Mouse (Mus musculus): Measurements from ENCODE around the gene Palm.
A peak's percentile ranks its signal among the peaks of the same experiment; 100 is the strongest.
"Not testable (repeated sequence)": the region's sequence is repeated elsewhere in the genome, so short reads cannot be mapped to it uniquely, and the experiment has no call there.

The Palm gene

DNA sequence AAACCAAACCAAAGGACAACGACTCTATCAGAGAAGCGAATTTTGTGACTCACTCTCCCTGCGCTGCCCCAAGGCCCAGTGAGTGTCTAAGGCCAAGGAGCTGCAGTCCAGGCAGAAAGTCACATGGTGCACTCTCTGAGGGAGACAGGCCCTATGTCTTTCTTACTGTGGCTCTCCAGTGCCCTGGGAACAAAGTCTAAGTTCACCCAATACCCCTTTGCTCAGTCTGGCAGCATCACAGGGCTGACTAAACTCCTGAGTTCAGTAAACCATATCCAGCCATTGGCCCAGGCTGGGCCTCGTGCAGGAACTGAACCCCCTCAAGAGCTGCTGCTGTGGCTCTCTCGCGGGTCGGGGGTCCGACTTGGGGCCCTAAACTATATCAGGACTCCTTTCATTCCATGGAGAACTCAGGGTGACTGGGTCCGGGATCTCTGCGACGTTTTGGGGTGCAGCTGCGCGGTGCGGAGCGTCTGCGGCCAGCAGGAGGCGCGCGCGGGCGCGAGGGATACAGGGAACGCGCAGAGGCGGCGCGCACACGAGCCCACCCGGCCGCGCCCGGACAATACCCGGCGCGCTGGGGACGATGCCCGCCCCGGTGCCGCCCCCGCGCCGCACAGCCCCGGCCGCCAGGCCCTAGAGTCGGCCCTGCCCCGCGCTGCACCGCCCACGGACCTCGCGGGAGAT, at the start of gene Palm:
Palm (plus strand) TSS at position 522 of the 687 bp plus-strand sequence.
- peak; percentile 82 for DNase-seq

GRCm38 (mm10) chr10:79743650-79744365, 49.6 kb upstream of the Palm start:
- no peak for DNase-seq

DNA sequence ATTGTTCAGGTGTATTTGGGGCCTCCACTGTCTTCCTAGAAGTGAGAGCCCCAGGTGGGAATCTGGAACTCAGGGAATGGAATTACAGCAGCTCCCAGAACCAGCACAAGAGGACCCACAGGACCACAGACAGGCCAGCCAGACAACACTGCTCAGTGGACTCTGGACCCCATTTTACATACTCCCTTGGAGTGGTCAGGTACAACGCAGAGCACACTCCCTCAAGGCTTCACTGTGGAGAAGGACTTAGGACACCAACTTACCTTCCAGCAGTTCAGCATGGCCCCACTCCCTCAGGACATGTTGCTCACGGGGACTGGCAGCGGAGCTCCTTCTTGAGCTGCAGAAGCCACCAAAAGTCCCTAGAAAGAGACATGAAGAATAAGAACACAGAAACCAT, 48.0 kb upstream of the Palm start:
- DNase-seq: no peak

GRCm38 (mm10) chr10:79745898-79746773, 47.2 kb upstream of the Palm start, which contains the start of gene Polrmt:
Polrmt (minus strand) TSS chr10:79746581.
- DNase-seq: peak; percentile 98

- no peak for DNase-seq
Measured at GRCm38 (mm10) chr10:79746774-79747151, 46.6 kb upstream of the Palm start.

DNA sequence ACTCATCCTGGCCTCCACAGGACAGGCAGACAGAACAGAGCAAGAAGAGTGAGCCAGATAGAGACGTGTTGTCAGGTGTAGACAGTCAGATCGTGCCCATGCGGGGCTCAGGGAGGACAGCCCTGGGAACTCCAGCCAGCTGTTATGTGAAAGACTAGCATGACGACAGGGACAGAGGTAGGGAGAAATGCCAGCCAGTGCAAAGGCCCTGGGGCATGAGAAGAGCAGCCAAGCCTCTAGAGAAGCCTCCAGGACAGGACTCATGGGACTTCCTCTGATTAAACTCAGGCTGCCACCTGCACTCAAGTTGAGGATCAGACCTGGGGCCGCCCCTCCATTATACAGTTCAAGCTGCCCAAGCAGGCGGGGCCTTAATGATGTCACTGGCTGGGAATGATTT, 44.9 kb upstream of the Palm start:
- no peak for DNase-seq

- DNase-seq: peak; percentile 78
Measured at GRCm38 (mm10) chr10:79754856-79755516, 38.4 kb upstream of the Palm start, which contains the start of gene Fgf22. Fgf22 (plus strand) TSS chr10:79755076.

GRCm38 (mm10) chr10:79755854-79756253, 37.5 kb upstream of the Palm start:
- no peak for DNase-seq

DNA sequence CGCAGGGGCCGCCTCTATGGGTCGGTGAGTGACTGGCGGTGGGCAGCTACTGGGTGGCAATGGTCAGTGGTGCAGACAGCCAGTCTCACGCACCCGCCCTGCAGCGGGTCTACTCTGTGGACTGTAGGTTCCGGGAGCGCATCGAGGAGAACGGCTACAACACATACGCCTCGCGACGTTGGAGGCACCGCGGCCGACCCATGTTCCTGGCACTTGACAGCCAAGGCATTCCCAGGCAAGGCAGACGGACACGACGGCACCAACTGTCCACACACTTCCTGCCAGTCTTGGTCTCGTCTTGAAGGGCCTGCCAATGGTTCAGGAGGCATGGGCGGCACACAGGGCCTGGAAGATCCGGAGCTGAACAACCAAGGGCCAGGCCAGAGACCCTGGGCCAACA, 36.7 kb upstream of the Palm start:
- DNase-seq: no peak

DNA sequence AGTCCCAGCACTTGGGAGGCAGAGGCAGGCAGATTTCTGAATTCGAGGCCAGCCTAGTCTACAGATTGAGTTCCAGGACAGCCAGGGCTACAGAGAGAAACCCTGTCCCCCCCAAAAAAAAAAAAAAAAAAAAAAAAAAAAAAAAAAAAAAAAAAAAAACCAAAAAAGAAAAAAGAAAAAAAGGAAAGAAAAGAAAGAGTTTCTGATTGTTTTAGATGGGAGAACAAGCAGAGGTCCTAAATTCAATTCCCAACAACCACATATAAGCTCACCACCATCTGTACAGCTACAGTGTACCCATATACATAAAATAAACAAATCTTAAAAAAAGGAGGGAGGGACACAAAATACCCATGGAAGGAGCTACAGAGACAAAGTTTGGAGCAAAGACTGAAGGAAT, 33.7 kb upstream of the Palm start:
- DNase-seq: not testable (repeated sequence)

DNA sequence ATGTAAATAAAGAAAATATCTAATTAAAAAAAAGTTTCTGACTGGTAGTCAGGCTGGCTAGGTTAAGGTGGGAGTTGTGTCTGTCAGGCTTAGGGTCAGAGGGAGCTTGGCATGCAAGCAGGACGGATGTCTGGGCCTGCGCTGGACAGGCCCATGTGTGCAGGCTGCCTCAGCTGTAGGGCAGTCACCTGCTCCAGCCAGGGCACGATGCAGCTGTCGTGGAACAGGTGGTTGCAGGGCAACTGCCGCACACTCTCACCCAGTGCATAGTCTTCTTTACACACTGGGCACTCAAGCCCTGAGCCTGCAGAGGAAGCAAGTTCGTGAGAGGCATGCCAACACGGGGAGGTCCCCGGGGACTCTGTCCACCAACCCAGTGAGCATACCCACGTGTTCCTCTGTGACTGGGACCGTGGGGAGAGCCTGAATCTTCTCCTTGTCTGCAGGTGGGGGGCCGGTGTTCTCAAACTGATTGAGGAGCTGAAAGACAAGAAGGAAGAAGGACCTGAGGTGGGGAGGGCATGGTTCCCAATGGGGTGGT, 32.7 kb upstream of the Palm start:
- no peak for DNase-seq

- DNase-seq: no peak
Measured at GRCm38 (mm10) chr10:79762875-79763274, 30.5 kb upstream of the Palm start.

DNA sequence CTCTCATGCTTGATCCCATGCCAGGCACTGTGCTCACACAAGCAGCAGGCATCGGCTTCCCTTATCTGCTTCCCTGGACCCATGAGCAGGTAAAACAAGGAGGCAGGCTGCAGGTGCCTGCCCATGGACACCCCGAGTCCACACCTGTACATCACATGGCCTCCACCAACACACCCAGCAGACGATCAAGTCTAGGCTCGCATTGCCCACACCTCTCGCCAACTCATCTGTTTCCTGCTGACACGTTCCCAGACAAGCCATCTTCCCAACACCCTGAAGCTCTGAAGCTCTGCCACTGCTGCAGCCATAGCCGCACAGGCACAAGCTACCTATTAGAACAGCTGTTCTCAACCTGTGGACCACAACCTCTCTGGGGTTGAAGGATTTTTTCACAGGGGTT, 29.1 kb upstream of the Palm start:
- no peak for DNase-seq

DNA sequence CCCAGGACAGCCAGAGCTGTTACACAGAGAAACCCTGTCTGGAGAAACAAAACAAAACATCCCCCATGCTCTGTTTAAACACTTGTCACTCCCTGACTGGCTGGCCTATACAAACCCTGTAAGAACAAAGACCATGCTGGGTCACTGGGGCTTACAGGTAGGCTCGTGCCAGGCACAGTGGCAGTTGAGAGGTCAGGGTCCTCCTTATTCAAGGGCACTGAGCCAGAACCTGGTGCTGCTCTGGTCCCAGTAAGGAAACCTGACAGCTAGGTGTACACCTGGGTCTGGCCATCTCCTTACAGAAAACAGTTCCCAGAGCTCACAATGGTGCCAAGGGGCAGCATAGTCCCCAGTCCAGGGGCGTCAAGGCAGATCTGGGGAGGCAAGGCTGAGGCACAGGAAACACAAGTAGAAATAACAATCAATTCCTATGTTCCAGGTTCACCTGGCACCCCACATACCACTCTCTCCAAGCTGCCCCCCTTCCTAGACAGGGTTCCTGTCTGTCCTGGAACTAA, 28.1 kb upstream of the Palm start:
- DNase-seq: no peak

- no peak for DNase-seq
Measured at GRCm38 (mm10) chr10:79766001-79766507, 27.3 kb upstream of the Palm start.

- DNase-seq: peak; percentile 100
Measured at GRCm38 (mm10) chr10:79766508-79767325, 26.7 kb upstream of the Palm start, which contains the start of gene Rnf126. Rnf126 (minus strand) TSS chr10:79766952.

GRCm38 (mm10) chr10:79767372-79768244, 25.8 kb upstream of the Palm start:
- peak; percentile 96 for DNase-seq

- peak; percentile 87 for DNase-seq
Measured at GRCm38 (mm10) chr10:79768400-79768799, 25.0 kb upstream of the Palm start.

GRCm38 (mm10) chr10:79769329-79769728, 24.0 kb upstream of the Palm start:
- DNase-seq: no peak

DNA sequence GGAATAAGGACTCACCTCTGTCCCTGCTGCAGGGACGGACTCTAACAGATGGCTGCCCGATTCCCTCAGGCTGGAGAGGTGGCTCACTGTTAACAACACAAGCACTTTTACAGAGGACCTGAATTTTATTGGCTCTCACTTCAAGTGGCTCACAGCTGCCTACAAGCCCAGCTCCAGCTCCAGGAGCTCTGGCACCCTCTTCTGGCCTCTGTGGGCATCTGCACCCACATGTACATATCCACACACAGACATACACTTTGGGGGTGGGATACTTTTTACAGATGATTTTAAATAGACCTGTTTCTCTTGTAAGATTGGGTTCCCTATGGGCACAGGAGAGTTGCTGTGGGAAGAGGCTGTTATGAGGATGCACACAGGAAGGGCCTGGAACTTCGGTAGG, 21.1 kb upstream of the Palm start:
- DNase-seq: no peak

Measured in lung, postnatal 10 days (tissue).